Mouse (Mus musculus) spleen, adult 2 months (tissue): ENCODE data around the gene Sh3gl1. TPM values are rescaled to one million over a fixed set of nuclear protein-coding genes. Genes with fewer than 3 reads are reported as not detected.

Source experiments
- DNase-seq, 2 experiments: peaks; one replicate each; pipeline versions ENCODE4 v3.0.0 to v3.0.0-alpha.2; 2012 to 2021; ENCODE audit warnings: low spot score in 2 of 2, low read depth in 1 of 2
- H3K27ac ChIP-seq: fragments of 200-500 bp; 2 replicates; pipeline ENCODE4 v1.5.1; 2012; ENCODE audit warnings: low read length, inconsistent platforms; ENCODE audit not compliant: insufficient read depth
- H3K27me3 ChIP-seq: fragments of 200-500 bp; 2 replicates; pipeline ENCODE4 v1.6.1; 2012; ENCODE audit warnings: mild to moderate bottlenecking, moderate library complexity, low read length, inconsistent platforms; ENCODE audit not compliant: control insufficient read depth, insufficient read depth
- H3K36me3 ChIP-seq: fragments of 200-500 bp; 2 replicates; pipeline ENCODE4 v1.6.1; 2012; ENCODE audit warnings: mild to moderate bottlenecking, low read length, inconsistent platforms; ENCODE audit not compliant: control insufficient read depth, insufficient read depth
- H3K4me1 ChIP-seq: fragments of 200-500 bp; 2 replicates; pipeline ENCODE4 v1.6.1; 2011; ENCODE audit warnings: inconsistent platforms; ENCODE audit not compliant: control insufficient read depth, insufficient read depth, insufficient read length
- H3K4me3 ChIP-seq: fragments of 200-500 bp; 2 replicates; pipeline ENCODE4 v1.5.1; 2011; ENCODE audit warnings: mild to moderate bottlenecking, inconsistent platforms; ENCODE audit not compliant: insufficient read depth, insufficient read length; ENCODE audit errors: extremely low read depth
- CTCF ChIP-seq: fragments of 200-500 bp; IDR thresholded peaks from 2 replicates; pipeline ENCODE4 v1.5.1; 2011; ENCODE audit warnings: mild to moderate bottlenecking, inconsistent platforms; ENCODE audit not compliant: insufficient read depth, insufficient read length, insufficient replicate concordance; ENCODE audit errors: extremely low read depth
- POLR2A ChIP-seq: fragments of 200-500 bp; IDR thresholded peaks from 2 replicates; pipeline ENCODE4 v1.6.1; 2011; ENCODE audit warnings: low read depth, low read length, inconsistent platforms
- WGBS: fragments of 180-500 bp; shearing (Covaris S2); methylation state at CpG from one replicate; pipeline ENCODE4 v1.1.7; 2018; 5-methylcytosine and 5-hydroxymethylcytosine counted together
- polyA plus RNA-seq: library from polyadenylated mRNA; depleted of rRNA; stranded (reverse); fragments of >200 nt; gene quantifications from 2 replicates; pipeline ENCODE4 v1.2.3, GENCODE M21; 2012

The Sh3gl1 gene
- polyA plus RNA-seq, 1 experiment, result 72.3 TPM

DNA sequence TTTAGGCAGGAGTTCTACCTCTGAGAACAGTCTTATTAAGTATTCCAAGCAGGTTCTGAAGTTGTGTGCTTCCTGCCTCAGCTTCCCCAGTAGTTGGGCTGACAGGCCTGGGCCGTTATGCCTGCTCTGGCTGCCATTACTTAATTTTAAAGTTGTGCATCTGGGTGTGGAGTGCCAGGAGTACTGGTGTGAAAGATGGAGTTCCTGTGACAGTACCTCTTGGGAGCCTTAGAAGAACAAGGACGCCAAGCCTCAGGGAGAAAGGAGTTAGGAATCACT is 26.5 kb downstream of the Sh3gl1 start:
- 0 out of 2 replicates have a peak overlapping the region, but pooled peaks have one; percentile 76 for H3K27ac ChIP-seq
- WGBS, result 62% methylated on average over 2 of the region's 2 CpGs
- TF ChIP-seq POLR2A (no peak), CTCF (no peak)
- no peak for DNase-seq
- peak overlapping the region; percentile 76; the same call in 1 of the 2 replicates for H3K4me3 ChIP-seq
- peaks cover under 1% of the 10 kb centered on the region; the same call in 1 of the 2 replicates for H3K36me3 ChIP-seq
- H3K27me3 ChIP-seq, result no peaks in the 10 kb centered on the region
- peaks cover 10% of the 10 kb centered on the region; the same call in 1 of the 2 replicates for H3K4me1 ChIP-seq

DNA sequence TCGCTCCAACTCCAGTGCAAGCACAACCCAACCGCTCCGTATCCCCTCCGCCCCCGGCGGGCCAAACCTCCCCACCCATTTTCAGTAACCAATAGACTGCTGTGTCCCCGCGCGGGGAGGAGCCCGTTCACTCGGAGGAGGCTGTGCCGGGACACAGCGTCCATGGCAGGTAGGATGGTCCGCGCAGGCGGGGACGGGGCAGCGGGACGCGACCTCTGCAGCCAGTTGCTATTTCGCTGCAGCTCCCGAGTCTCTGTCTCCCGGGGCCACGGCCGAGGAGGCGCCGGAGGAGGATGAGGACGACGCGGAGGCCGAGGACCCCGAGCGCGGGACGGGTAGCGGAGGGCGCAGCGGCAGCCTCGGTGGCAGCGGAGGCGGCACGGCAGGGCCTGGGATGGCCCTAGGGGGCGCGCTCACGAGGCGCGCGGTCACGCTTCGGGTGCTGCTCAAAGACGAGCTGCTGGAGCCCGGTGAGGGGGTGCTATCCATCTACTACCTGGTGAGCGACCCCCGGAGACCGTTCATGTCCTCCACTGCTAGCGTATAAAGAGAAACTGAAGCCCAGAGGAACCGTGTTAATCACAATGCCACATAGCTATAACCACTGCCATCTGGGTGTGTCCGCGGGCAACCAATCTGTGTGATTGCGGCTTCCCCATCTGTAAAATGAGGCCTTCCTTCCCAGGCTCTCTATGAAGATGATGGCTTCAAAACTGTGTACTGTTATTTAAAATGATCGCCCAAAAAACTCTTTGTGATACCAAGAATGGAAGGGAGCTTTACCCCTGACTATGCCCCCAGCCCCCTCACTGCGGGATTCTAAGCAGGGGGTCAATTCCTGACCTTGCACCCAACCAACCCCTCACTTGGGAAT is 27.1 kb downstream of the Sh3gl1 start:
- Histone ChIP-seq H3K27ac (peak overlapping the region; percentile 76), H3K4me1 (peaks cover 10% of the 10 kb centered on the region; the same call in 1 of the 2 replicates), H3K27me3 (no peaks in the 10 kb centered on the region), H3K36me3 (no peaks in the 10 kb centered on the region), H3K4me3 (peak overlapping the region; percentile 76)
- peak; percentile 76 to 89 for DNase-seq
- 1% methylated on average over 62 of the region's 62 CpGs for WGBS
- peak; percentile 87 for TF ChIP-seq POLR2A
- TF ChIP-seq CTCF, result peak; percentile 25; the same call in 1 of the 2 replicates

DNA sequence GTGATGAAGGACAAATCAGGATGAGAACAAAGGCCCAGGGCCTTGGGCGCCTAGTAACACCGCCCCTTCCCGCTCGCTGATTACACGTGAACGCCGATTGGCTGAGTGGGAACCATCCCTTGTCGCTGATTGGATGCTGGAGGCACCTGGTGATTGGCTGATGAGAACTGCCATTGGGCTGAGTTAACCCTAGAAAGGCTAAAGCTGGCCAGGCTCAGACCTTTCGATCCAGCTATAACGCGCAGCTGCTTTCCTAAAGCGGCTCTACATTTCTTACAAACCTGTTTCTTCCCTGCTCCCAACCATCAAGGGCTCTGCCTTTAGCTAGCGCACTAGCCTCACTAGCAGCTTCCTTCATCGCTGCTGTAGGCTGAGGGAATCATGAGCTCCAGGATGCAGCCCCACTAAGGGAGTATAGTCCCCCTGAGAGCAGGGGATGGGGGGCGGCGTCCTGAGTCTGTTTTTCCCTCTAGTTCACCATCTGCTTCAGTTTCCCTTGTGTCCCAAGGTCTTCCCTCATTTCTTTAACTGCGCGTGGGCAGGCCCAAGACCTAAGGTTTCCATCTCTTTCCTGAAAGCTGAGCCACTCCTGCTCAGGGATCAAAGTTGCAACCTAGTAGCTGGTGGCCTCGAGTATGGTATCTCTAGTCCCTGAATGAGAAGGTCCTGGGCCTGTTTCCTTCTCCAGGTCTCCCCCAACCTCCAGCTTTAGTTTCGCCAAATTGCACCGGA is 27.9 kb downstream of the Sh3gl1 start:
- no peaks in the 10 kb centered on the region for H3K36me3 ChIP-seq

GRCm38 (mm10) chr17:56007444-56008355 is 28.7 kb downstream of the Sh3gl1 start:
- Histone ChIP-seq H3K27me3 (no peaks in the 10 kb centered on the region), H3K4me1 (peaks cover 10% of the 10 kb centered on the region; the same call in 1 of the 2 replicates), H3K4me3 (no peak overlapping the region), H3K36me3 (no peaks in the 10 kb centered on the region), H3K27ac (no peak overlapping the region)
- 50% methylated on average over 14 of the region's 14 CpGs for WGBS
- no peak for DNase-seq
- TF ChIP-seq POLR2A, result no peak
- no peak for TF ChIP-seq CTCF

More for the DNA sequence above, 27.9 kb downstream of the Sh3gl1 start:
- H3K27ac ChIP-seq, result peak overlapping the region; percentile 76
- H3K27me3 ChIP-seq, result no peaks in the 10 kb centered on the region
- peak overlapping the region; percentile 76 for H3K4me3 ChIP-seq
- peaks cover 10% of the 10 kb centered on the region; the same call in 1 of the 2 replicates for H3K4me1 ChIP-seq
- DNase-seq, result peak; percentile 89 to 90
- WGBS, result 1% methylated on average over 21 of the region's 21 CpGs
- TF ChIP-seq CTCF (no peak), POLR2A (no peak)

GRCm38 (mm10) chr17:56006956-56007355 is 29.5 kb downstream of the Sh3gl1 start:
- TF ChIP-seq POLR2A, result no peak
- TF ChIP-seq CTCF, result no peak
- no peaks in the 10 kb centered on the region for H3K36me3 ChIP-seq
- no peaks in the 10 kb centered on the region for H3K27me3 ChIP-seq
- H3K4me1 ChIP-seq, result peaks cover 10% of the 10 kb centered on the region; the same call in 1 of the 2 replicates
- 91% methylated on average over 10 of the region's 10 CpGs for WGBS
- no peak overlapping the region for H3K4me3 ChIP-seq
- DNase-seq, result no peak
- no peak overlapping the region for H3K27ac ChIP-seq
